Mouse (Mus musculus): ENCODE data around the gene Tmem234. TPM values are rescaled to one million over a fixed set of nuclear protein-coding genes. Genes with fewer than 3 reads are reported as not detected.
"Not testable (repeated sequence)": the region's sequence is repeated elsewhere in the genome, so short reads cannot be mapped to it uniquely, and the experiment has no call there.

Tmem234 gene
- 10 to 100 TPM; 77.3 to 91.3 (median 84.6) TPM for total RNA-seq (2022)

GRCm38 (mm10) chr4:129600233-129601158 is at the start of gene Tmem234, which contains the start of gene Eif3i:
Gene Tmem234, plus strand, starts transcription at chr4:129600668.
Gene Eif3i, minus strand, starts transcription at chr4:129600648.
- peak; percentile 64 to 77 for DNase-seq (ENCODE audit: low spot score in 2 of 2)

DNA sequence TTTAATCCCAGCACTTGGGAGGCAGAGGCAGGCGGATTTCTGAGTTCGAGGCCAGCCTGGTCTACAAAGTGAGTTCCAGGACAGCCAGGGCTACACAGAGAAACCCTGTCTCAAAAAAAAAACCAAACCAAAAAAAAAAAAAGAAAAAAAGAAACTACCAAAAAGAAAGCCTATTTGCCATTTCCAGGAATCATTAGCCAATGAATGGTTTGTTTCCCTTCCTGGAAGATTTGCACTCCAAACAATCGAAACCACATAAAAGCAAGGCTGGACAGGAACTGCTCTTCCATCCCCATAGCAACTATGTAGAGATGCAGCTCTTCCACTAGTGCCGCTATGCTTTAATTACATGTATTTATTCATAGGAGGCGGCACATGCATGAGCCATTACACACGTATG is 46.0 kb upstream of the Tmem234 start:
- not testable (repeated sequence) for DNase-seq (ENCODE audit: low spot score in 2 of 2)

GRCm38 (mm10) chr4:129555421-129555861 is 45.0 kb upstream of the Tmem234 start:
- peak; percentile 33 to 51 for DNase-seq (ENCODE audit: low spot score in 2 of 2)

- DNase-seq (ENCODE audit: low spot score in 2 of 2): peak; percentile 31 to 34
Measured at GRCm38 (mm10) chr4:129555862-129556531, 44.5 kb upstream of the Tmem234 start.

DNA sequence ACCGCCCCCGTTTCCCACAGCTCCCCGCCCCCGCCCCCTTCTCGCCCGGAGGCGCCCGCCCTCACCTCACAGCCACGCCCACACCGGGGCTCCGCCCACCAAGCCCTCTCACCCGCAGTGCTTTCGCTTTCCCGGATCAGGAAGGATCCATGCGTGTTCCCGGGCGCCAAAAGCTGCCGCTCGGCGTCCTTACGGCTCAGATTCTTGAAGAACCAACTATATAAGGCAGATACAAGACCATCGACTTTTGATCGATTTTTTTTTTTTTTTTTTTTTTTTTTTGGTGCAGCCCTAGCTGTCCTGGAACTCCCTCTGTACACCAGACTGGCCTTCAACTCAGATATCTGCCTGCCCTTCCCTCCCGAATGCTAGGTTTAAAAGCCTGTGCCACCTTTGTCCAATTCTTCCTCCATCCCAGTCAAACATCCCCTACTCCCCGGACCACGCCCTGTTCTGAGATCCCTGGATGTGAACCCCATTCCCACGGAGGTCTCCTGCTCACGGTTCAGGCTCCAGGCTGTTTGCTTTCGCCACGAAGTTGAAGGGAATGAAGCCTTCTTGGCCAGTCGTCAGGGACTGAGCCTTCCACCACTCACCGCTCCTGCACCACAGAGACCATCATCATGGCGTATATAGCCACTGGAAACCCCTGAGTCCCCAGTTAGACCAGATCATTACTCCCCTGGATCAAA is 43.8 kb upstream of the Tmem234 start:
- peak; percentile 65 to 76 for DNase-seq (ENCODE audit: low spot score in 2 of 2)

GRCm38 (mm10) chr4:129557256-129557808 is 43.1 kb upstream of the Tmem234 start:
- DNase-seq (ENCODE audit: low spot score in 2 of 2): no peak

DNA sequence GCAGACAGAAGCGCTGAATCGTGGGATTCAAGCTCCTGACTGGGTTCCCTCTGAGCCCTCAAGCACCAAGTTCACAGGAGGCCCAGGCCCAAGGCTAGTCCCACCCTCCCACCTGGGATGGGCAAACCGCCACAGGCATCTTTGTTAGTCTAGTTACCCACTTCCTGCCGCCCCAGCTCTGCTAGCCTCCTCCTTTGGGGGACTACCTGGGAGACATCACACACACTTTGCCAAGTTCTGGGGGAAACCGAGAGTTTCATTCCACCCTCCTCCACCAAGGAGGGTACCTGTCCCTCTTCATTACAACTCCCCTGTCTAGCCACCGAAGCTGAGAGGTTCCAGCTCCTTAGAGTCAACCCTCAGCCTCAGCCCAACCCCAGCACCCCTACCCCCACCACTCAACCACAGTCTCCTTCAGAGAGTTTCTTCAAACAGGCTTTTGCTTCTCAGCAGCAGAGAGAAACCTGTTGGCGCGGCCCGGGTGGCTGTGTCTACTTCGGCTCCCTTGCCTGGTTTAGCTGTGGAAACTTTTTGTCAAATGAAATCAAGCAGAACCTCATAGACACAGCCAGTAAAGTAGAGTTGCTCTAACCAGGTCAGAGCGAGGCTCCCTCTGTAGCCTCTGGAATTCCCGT is 42.0 kb upstream of the Tmem234 start:
- no peak for DNase-seq (ENCODE audit: low spot score in 2 of 2)

- no peak for DNase-seq (ENCODE audit: low spot score in 2 of 2)
Measured at GRCm38 (mm10) chr4:129561184-129561583, 39.3 kb upstream of the Tmem234 start.

DNA sequence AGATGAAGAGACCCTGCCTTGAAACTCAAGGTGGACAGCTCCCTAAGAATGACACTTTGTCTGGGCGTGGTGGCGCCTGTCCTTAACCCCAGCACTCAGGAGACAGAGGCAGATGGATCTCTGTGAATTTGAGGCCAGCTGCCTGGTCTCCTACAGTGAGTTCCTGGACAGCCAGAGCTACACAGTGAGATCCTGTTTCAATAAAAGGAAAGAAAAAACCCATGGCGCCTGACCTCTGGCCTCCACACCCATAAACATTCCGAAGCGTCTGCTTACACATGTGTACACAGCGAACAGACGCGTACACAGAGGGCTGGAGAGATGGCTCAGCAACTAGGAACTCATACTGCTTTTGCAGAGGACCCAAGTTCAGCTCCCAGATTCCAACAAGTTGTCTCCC is 36.8 kb upstream of the Tmem234 start:
- no peak for DNase-seq (ENCODE audit: low spot score in 2 of 2)

- no peak for DNase-seq (ENCODE audit: low spot score in 2 of 2)
Measured at GRCm38 (mm10) chr4:129565139-129565538, 35.3 kb upstream of the Tmem234 start.

GRCm38 (mm10) chr4:129568366-129568765 is 32.1 kb upstream of the Tmem234 start:
- no peak for DNase-seq (ENCODE audit: low spot score in 2 of 2)

DNA sequence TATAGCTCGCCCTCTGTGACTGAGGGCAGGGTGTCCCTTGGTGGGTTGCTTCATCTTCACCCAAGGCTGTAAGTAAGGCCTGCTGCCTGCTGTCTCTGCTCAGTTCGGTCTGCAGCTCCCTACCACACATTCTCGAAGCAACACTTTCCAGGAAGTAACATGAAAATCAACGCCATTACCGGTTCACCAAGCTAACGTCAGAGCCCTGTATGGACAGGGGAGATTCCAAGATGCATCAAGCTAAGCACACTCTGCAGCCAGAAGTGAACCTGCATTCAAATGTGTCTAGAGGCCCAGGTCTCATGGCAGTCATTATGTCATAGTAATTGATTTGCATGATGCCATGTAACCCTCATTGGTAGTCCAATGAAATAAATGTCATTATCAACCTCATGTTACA is 30.4 kb upstream of the Tmem234 start:
- no peak for DNase-seq (ENCODE audit: low spot score in 2 of 2)

DNA sequence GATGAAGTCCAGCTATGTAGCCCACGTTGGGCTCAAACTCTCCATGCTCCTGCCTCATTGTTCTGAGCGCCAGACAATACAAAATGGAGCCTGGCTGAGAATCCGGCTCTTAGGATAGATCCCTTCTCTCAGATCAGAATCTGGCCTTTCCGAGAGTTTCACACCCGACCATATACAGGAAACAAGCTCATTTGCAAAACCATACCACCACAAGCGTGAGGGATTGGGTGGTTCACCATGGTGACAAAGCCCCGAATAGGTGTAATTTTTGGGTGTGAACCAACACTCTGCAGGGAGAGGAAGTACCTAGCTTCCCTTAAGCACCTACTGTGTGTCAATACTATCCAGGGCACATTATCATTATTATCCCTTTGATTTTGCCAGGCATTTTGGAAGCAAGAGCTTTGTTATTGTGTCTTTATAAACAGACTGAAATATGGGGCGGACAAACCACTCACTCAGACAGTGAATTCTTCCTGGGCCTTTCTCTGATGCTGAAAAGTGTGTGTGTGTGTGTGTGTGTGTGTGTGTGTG is 28.9 kb upstream of the Tmem234 start:
- no peak for DNase-seq (ENCODE audit: low spot score in 2 of 2)

- DNase-seq (ENCODE audit: low spot score in 2 of 2): no peak
Measured at GRCm38 (mm10) chr4:129572236-129573092, 28.0 kb upstream of the Tmem234 start.

GRCm38 (mm10) chr4:129573093-129573370 is 27.4 kb upstream of the Tmem234 start:
- no peak for DNase-seq (ENCODE audit: low spot score in 2 of 2)

- DNase-seq (ENCODE audit: low spot score in 2 of 2): no peak
Measured at GRCm38 (mm10) chr4:129573430-129573829, 27.0 kb upstream of the Tmem234 start, which contains the start of gene Lck. Gene Lck, minus strand, starts transcription at chr4:129573641.

- DNase-seq (ENCODE audit: low spot score in 2 of 2): no peak
Measured at GRCm38 (mm10) chr4:129575171-129575844, 25.2 kb upstream of the Tmem234 start.

DNA sequence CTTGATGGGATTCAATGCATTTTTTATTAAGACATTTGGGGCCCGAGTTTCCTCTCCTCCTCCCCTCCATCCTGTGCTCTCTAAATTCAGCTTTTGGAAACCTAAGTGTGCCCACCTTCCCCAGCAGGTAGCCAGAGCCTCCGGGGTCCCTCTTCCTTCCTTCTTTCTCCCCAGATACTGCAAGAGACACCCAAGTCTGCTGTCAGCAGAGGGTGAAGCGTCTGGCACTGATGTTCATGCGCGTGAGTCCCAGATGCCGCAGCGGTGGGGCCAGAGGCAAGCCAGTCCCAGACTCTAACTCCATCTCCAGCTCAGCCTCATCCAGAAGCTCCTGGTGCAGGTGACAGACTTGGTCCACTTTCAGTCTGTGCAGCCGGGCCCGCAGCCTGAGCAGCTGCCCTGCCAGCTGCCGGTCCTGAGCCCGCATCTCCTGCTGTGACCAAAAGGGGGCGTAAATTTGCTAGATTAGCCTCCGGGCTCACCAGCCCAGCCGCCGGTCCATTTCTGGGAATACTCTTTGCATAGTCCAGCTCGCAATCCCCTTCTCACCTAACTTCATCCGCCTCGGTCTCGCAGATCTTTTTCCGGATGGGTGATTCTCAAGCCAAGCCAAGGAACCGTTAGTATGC is 23.5 kb upstream of the Tmem234 start:
- peak in 1 of 2 experiments; percentile 50 for DNase-seq (ENCODE audit: low spot score in 2 of 2)

DNA sequence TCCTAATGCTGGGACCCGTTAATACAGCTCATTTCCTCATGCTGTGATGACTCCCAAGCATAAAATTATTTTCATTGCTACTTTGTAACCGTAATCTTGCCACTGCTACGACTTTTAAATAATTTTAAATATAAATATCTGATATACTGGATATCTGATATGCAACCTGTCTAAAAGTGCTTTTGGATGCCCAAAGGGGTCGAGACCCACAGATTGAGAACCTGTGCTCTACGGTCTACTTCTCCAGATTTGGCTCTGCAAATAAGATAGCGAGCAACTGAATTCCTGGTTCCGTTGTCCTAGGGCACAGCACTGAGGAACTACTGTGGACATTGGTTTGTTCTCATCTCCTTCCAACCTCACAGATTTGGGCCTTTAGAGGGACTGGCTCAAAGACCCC is 22.8 kb upstream of the Tmem234 start:
- DNase-seq (ENCODE audit: low spot score in 2 of 2): no peak

Measured in layer of hippocampus, adult 8-10 months (tissue).